Mouse (Mus musculus) lung, postnatal 0 days (tissue): ENCODE data around the gene Tcap. TPM values are rescaled to one million over a fixed set of nuclear protein-coding genes. Genes with fewer than 3 reads are reported as not detected.

Experiments used
- ATAC-seq: fragments of 200-750 bp; cut with Nextera tagmentation; 2 replicates; pipeline ENCODE4 v1.8.0; 2017; ENCODE audit warnings: moderate library complexity
- DNase-seq: peaks from one replicate; pipeline ENCODE4 v3.0.0-alpha.2; 2016; ENCODE audit warnings: low spot score
- H3K27ac ChIP-seq: fragments of 300-500 bp; sonication (generic); 2 replicates; pipeline ENCODE4 v1.5.1; 2014; ENCODE audit warnings: antibody characterized with exemption, mild to moderate bottlenecking, low read length, mixed read lengths
- H3K27me3 ChIP-seq: fragments of 300-500 bp; sonication (generic); replicated peaks from 2 replicates; pipeline ENCODE4 v1.6.1; 2014; ENCODE audit warnings: low read length, mixed read lengths; ENCODE audit not compliant: insufficient read depth
- H3K36me3 ChIP-seq: fragments of 300-500 bp; sonication (generic); 2 replicates; pipeline ENCODE4 v1.6.1; 2014; ENCODE audit warnings: low read length, mixed read lengths; ENCODE audit not compliant: insufficient read depth
- H3K4me1 ChIP-seq: fragments of 300-500 bp; sonication (generic); 2 replicates; pipeline ENCODE4 v1.6.1; 2014; ENCODE audit warnings: antibody characterized with exemption, low read depth, low read length, mixed read lengths; ENCODE audit not compliant: insufficient read depth
- H3K4me2 ChIP-seq: fragments of 300-500 bp; sonication (generic); replicated peaks from 2 replicates; pipeline ENCODE4 v1.6.1; 2014; ENCODE audit warnings: low read depth, mild to moderate bottlenecking, low read length, moderate library complexity, mixed read lengths
- H3K4me3 ChIP-seq: fragments of 300-500 bp; sonication (generic); 2 replicates; pipeline ENCODE4 v1.5.1; 2014; ENCODE audit warnings: low read depth, low read length
- H3K9ac ChIP-seq: fragments of 300-500 bp; sonication (generic); replicated peaks from 2 replicates; pipeline ENCODE4 v1.6.1; 2014; ENCODE audit warnings: low read depth, mild to moderate bottlenecking
- H3K9me3 ChIP-seq: fragments of 300-500 bp; sonication (generic); 2 replicates; pipeline ENCODE4 v1.6.1; 2016; ENCODE audit warnings: low read length, mixed read lengths
- CTCF ChIP-seq: IDR thresholded peaks from 2 replicates; pipeline ENCODE4 v1.5.1; 2016; ENCODE audit warnings: antibody characterized with exemption, mild to moderate bottlenecking
- EP300 ChIP-seq: IDR thresholded peaks from 2 replicates; pipeline ENCODE4 v1.6.1; 2016; ENCODE audit warnings: antibody characterized with exemption, mild to moderate bottlenecking, control low read depth
- WGBS: fragments of 180-500 bp; shearing (Covaris S2); extraction: QIAGEN DNeasy Blood & Tissue Kit; methylation state at CpG from one replicate; pipeline ENCODE4 v1.1.7; 2014; 5-methylcytosine and 5-hydroxymethylcytosine counted together
- polyA plus RNA-seq: library from polyadenylated mRNA; unstranded; fragments of >200 nt; fragmentation: Nextera tagmentation; extraction: Ambion mirVana; gene quantifications from 2 replicates; pipeline ENCODE4 v1.2.1, GENCODE M21; 2015

The Tcap gene
- polyA plus RNA-seq, 1 experiment from 2014 or later, result 5.8 TPM

DNA sequence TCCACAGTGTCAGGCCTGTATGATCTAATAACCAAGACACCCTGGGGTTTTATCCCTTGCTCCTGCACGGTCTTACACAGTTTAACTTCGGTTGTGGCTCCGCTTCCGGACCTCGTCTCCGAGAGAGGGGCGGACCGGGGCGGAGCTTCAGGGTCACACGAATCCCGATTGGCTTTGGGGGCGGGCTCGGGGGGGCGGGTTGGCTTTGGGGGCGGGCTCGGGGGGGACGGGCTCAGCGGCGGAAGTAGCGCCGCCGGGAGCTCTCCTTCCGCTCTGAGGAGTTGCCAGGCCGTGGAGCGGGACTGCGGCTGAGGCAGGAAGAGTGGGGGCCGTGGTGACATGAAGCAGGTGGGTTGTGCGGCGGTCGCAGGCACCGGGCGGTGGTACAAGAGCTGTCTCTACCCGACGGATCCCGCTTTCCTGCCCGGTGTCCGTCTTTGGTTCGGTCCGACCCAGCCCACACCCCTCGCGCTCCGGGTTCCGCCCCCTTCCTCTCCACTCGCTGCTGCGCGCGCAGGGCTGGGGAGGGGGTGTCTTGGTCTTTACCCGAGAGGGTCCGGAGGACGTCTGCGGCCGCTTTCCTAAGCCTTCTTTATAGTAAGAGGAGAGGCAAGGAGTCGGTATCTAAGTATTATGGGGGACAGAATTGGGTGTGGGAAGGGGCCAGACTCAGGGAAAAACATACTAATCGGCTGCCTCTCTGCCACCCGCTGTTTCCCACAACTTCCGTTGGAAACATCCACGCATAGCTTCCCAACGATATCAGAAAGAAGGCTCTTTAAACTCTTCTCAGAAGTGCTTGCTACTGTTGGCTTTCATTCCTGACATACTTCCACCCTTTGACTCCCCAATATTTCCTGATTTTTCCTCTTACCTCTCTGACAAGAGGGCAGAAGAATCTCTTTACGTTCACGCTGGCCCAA lies 25.2 kb upstream of the Tcap start, which contains the start of gene Stard3:
TSS of gene Stard3 (plus strand) at position 208 of the 923 bp plus-strand sequence.
- DNase-seq (peak; percentile 96), ATAC-seq (peak; percentile 90)
- H3K27ac ChIP-seq, result peak within 1 kb of the TSS; percentile 97
- peak within 1 kb of the TSS; percentile 59 for H3K4me2 ChIP-seq
- under 1% methylated on average over 49 of the region's 60 CpGs for WGBS
- H3K9me3 ChIP-seq, result no peaks in the 10 kb centered on the region
- peak within 1 kb of the TSS; percentile 74 for H3K9ac ChIP-seq
- no peaks in the 10 kb centered on the region for H3K27me3 ChIP-seq
- peaks cover 44% of the 10 kb centered on the region for H3K4me1 ChIP-seq
- peak; percentile 41 for TF ChIP-seq EP300
- no peak for TF ChIP-seq CTCF
- peak within 1 kb of the TSS; percentile 85 for H3K4me3 ChIP-seq
- no peaks in the 10 kb centered on the region for H3K36me3 ChIP-seq

DNA sequence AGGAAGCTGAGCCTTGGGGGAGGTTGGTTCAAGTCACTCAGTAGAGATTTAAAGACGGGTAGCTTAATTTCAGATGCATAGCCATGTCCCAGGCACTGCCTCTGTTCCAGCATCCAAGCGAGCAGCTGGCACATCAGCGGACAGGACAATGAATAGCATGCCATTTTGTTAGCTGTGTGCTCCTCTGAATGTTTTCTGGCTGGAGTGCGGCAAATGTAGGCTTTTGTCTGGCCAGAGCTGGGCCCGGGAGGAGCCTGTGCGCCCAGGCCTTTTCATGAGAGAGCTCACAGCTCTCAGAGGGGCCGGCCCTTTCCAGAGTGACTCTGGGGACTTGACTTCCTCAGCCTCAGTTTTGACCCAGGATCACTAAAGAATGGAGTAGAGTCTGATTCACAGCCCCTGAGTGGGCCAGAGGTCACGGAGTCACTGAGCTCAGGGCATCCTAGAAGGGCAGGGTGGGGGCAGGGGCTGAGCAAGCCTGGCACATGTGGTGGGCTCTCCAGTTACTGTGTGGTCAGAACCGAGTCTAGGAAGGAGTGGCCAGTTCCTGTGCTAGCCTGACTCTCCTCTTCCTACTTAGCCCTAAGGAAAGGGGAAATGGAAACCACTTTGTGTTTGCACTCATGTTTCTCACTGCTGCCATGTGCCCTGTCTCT lies 22.6 kb upstream of the Tcap start:
- Histone ChIP-seq H3K4me2 (peak overlapping the region; percentile 14), H3K27me3 (no peaks in the 10 kb centered on the region), H3K9ac (no peak overlapping the region), H3K9me3 (no peaks in the 10 kb centered on the region), H3K4me1 (peaks cover 44% of the 10 kb centered on the region), H3K4me3 (no peak overlapping the region), H3K27ac (peak overlapping the region; percentile 76), H3K36me3 (no peaks in the 10 kb centered on the region)
- DNase-seq, result peak; percentile 50
- no peak for ATAC-seq
- TF ChIP-seq EP300 (no peak), CTCF (no peak)
- 65% methylated on average over 9 of the region's 9 CpGs for WGBS

DNA sequence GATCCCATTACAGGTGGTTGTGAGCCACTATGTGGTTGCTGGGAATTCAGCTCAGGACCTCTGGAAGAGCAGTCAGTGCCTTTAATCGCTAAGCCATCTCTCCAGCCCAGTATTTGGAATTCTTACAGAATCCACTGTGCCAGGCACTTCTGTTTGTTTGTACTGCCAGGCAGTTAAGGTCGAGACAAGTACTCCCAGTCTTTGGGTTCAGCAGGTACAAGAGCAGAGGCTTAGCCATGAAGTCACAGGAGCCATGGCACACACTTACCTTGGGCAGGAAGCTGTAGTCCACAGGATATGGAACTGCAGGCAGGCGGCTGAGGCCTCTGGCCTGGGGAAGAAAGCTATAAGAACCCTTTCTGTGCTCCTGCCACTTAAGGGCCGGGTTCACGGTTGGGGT lies 19.8 kb upstream of the Tcap start:
- TF ChIP-seq EP300 (0 out of 2 replicates have a peak, but pooled peaks have one; percentile 43), CTCF (no peak)
- Histone ChIP-seq H3K36me3 (no peaks in the 10 kb centered on the region), H3K27me3 (no peaks in the 10 kb centered on the region), H3K4me1 (peaks cover 33% of the 10 kb centered on the region), H3K9ac (no peak overlapping the region), H3K4me2 (0 out of 2 replicates have a peak overlapping the region, but pooled peaks have one; percentile 14), H3K27ac (peak overlapping the region; percentile 84), H3K4me3 (no peak overlapping the region), H3K9me3 (no peaks in the 10 kb centered on the region)
- 50% methylated on average over 5 of the region's 5 CpGs for WGBS
- ATAC-seq (peak; percentile 88), DNase-seq (peak; percentile 78)

DNA sequence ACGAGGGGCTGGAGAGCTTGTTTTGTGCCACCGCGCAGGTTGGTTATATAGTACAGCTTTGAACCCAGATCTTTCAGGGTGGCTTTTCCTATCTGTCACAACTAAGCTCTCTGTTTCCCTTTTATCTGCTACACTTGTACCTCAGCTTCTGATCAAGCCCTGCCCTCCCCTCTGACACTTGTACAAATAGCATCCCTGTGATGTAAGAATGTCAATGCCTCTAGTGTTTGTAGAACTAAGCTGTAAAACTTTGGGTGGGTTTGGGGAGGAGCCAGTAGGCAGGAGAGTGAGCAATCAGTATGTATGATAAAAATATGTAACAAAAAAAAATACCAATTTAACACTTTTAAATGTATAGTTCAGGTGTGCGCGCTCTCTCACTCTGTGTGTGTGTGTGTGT lies 19.2 kb upstream of the Tcap start:
- TF ChIP-seq EP300 (0 out of 2 replicates have a peak, but pooled peaks have one; percentile 19), CTCF (no peak)
- no peak overlapping the region for H3K9ac ChIP-seq
- 68% methylated on average over 5 of the region's 5 CpGs for WGBS

DNA sequence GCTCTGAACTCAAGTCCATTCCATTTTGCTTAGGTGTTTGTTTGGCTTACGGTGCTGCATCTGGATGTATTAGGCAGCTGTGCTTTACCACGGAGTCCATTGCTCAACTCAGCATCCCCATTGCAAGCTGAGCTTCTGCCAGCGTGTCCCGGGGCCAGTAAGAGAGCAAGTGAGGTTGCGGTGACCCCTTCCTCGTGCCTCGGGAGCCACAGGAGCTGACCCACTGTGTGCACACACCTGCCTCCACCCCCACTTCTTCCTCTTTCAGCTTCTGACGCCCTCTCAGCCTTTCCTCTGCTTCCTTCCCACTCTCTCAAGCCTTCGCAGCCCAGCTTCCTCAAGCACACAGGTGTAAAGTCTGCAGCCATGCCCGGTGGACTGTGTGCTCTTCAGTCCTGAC lies 17.3 kb upstream of the Tcap start:
- Histone ChIP-seq H3K4me2 (no peak overlapping the region), H3K4me1 (peaks cover 17% of the 10 kb centered on the region), H3K9ac (no peak overlapping the region), H3K4me3 (no peak overlapping the region), H3K27me3 (no peaks in the 10 kb centered on the region), H3K27ac (no peak overlapping the region), H3K9me3 (no peaks in the 10 kb centered on the region), H3K36me3 (no peaks in the 10 kb centered on the region)
- WGBS, result 63% methylated on average over 10 of the region's 10 CpGs
- TF ChIP-seq CTCF, result no peak
- TF ChIP-seq EP300, result no peak
- ATAC-seq (no peak), DNase-seq (no peak)

More for the DNA sequence above, 19.2 kb upstream of the Tcap start:
- Histone ChIP-seq H3K27me3 (no peaks in the 10 kb centered on the region), H3K4me2 (0 out of 2 replicates have a peak overlapping the region, but pooled peaks have one; percentile 14), H3K27ac (peak overlapping the region; percentile 84), H3K36me3 (no peaks in the 10 kb centered on the region), H3K9me3 (no peaks in the 10 kb centered on the region), H3K4me3 (no peak overlapping the region), H3K4me1 (peaks cover 27% of the 10 kb centered on the region)
- ATAC-seq (peak; percentile 68), DNase-seq (peak; percentile 66)

DNA sequence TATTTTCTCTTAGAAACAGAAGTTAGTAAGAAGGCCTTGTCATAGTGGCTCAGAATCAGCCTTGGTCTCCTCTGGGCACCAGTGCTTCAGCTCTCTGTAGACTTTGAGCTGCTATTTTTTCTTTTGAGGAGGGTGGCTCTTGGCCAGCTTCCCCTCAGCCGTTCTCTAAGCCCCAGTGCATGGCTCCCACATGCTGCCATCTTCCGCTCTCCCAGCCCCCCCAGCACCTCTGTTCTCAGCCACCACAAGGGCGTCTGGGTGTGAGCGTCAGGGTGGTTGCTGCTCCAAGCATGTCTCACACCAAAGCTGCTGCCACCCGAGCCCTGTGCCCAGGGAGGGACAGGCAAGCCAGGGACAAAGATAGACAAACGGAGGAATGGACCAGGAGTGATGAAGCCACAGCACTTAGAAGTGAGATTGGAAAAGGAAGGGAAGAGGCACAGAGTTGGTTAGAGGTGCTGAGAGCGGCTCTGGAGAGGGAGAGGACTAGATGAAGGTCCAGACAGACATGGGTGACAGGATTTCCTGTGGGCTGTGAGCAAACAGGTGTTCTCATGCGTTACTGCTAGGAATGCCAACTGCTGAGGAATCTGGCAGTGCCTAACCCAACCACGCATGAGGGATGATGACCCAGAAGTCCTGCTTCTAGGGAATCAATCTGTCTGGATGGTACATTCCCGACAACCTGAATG lies 16.3 kb upstream of the Tcap start:
- Histone ChIP-seq H3K4me2 (no peak overlapping the region), H3K9ac (no peak overlapping the region), H3K9me3 (no peaks in the 10 kb centered on the region), H3K4me3 (no peak overlapping the region), H3K36me3 (no peaks in the 10 kb centered on the region), H3K27ac (no peak overlapping the region), H3K27me3 (no peaks in the 10 kb centered on the region), H3K4me1 (peaks cover 10% of the 10 kb centered on the region; the same call in 1 of the 2 replicates)
- ATAC-seq (no peak), DNase-seq (no peak)
- TF ChIP-seq EP300 (no peak), CTCF (no peak)
- 70% methylated on average over 10 of the region's 10 CpGs for WGBS
